Mouse (Mus musculus): ENCODE measurements at regions not wholly inside any gene's neighbourhood (a gene's known extent, or its start where the extent isn't known, plus 50 kb on each side); places are given as distances from the start of the nearest gene placed in this dataset.

DNA sequence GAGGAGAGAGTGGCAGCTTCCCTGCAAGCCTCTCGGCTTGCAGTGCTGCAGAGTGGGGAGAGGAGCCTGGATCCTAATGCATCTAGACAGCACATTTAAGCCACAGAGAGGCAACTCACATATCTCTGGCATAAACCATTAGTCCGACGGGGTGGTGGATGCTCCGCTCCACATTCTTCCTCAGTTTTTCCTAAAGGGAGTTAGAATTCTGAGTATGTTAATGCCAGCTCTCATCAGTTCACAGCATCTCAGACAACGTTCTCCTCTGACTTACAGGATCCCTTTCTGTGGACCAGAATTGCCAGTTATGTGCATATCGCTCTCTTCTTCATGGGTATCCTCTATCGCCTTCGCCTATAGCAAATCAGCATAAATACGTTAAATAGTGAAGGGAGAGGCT, 313.4 kb downstream of the Med10 start:
- H3K27me3 ChIP-seq (ENCODE audit: control insufficient read depth, insufficient read depth, low read length) = no peaks in the 10 kb centered on the region
- H3K9ac ChIP-seq (ENCODE audit: low read depth, low read length) = no peak overlapping the region
- H3K4me1 ChIP-seq (ENCODE audit: control insufficient read depth, insufficient read depth, low read length) = no peaks in the 10 kb centered on the region
- no peaks in the 10 kb centered on the region for H3K79me2 ChIP-seq (ENCODE audit: control insufficient read depth, insufficient read depth, low read length)
- no peaks in the 10 kb centered on the region for H3K36me3 ChIP-seq (ENCODE audit: control insufficient read depth, insufficient read depth, low read length)
- 86% methylated on average over 9 of the region's 9 CpGs for WGBS
- TF ChIP-seq POLR2A (IDR thresholded peaks at IDR 0.05; ENCODE audit: extremely low read depth, insufficient read depth, low read length) (no peak), CTCF (IDR thresholded peaks at IDR 0.05; ENCODE audit: low read depth, low read length) (no peak)
- no peak overlapping the region for H3K4me3 ChIP-seq (ENCODE audit: insufficient read depth, low read depth, low read length)
- no peak overlapping the region for H3K27ac ChIP-seq (replicated peaks; ENCODE audit: insufficient read depth, low read depth, low read length)
- DNase-seq (ENCODE audit: extremely low read depth, low read depth, low spot score) = no peak

- TF ChIP-seq POLR2A (IDR thresholded peaks at IDR 0.05; ENCODE audit: extremely low read depth, insufficient read depth, low read length) = no peak
- TF ChIP-seq CTCF (IDR thresholded peaks at IDR 0.05; ENCODE audit: low read depth, low read length) = no peak
- 50% methylated on average over 9 of the region's 9 CpGs for WGBS
- no peaks in the 10 kb centered on the region for H3K27me3 ChIP-seq (ENCODE audit: control insufficient read depth, insufficient read depth, low read length)
- no peak overlapping the region for H3K27ac ChIP-seq (replicated peaks; ENCODE audit: insufficient read depth, low read depth, low read length)
- H3K9ac ChIP-seq (ENCODE audit: low read depth, low read length) = no peak overlapping the region
- H3K4me1 ChIP-seq (ENCODE audit: control insufficient read depth, insufficient read depth, low read length) = no peaks in the 10 kb centered on the region
- H3K36me3 ChIP-seq (ENCODE audit: control insufficient read depth, insufficient read depth, low read length) = no peaks in the 10 kb centered on the region
- no peaks in the 10 kb centered on the region for H3K79me2 ChIP-seq (ENCODE audit: control insufficient read depth, insufficient read depth, low read length)
- H3K4me3 ChIP-seq (ENCODE audit: insufficient read depth, low read depth, low read length) = no peak overlapping the region
- no peak for DNase-seq (ENCODE audit: extremely low read depth, low read depth, low spot score)
These were observed 322.8 kb downstream of the Med10 start for GRCm38 (mm10) chr13:70124860-70125545.

GRCm38 (mm10) chr13:70127310-70127709, 325.1 kb downstream of the Med10 start:
- Histone ChIP-seq H3K79me2 (ENCODE audit: control insufficient read depth, insufficient read depth, low read length) (no peaks in the 10 kb centered on the region), H3K4me3 (ENCODE audit: insufficient read depth, low read depth, low read length) (no peak overlapping the region)
- WGBS = 71% methylated on average over 4 of the region's 4 CpGs

DNA sequence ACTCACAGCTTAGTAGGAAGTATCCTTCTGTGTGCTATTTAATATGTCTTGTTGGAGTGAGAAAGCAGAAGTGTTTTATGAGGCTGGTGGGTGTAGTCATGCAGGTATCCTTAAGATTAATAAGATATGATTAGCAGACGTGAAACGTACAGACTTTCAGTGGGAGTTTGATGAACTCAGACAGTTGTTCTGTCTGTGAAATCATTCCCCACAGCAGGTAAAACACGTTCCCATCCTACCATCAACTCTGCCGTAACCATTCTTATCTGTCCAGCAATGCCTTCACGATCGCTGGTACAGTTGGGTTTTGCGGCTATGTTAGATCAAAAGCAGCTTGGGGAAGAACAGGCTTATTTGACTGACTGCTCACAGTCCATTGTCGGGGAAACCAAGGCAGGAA, 332.3 kb downstream of the Med10 start:
- Histone ChIP-seq H3K27me3 (ENCODE audit: control insufficient read depth, insufficient read depth, low read length) (no peaks in the 10 kb centered on the region), H3K79me2 (ENCODE audit: control insufficient read depth, insufficient read depth, low read length) (no peaks in the 10 kb centered on the region), H3K4me1 (ENCODE audit: control insufficient read depth, insufficient read depth, low read length) (no peaks in the 10 kb centered on the region), H3K9ac (ENCODE audit: low read depth, low read length) (no peak overlapping the region), H3K27ac (replicated peaks; ENCODE audit: insufficient read depth, low read depth, low read length) (no peak overlapping the region), H3K4me3 (ENCODE audit: insufficient read depth, low read depth, low read length) (no peak overlapping the region), H3K36me3 (ENCODE audit: control insufficient read depth, insufficient read depth, low read length) (no peaks in the 10 kb centered on the region)
- no peak for DNase-seq (ENCODE audit: extremely low read depth, low read depth, low spot score)
- WGBS = 89% methylated on average over 8 of the region's 8 CpGs
- TF ChIP-seq POLR2A (IDR thresholded peaks at IDR 0.05; ENCODE audit: extremely low read depth, insufficient read depth, low read length) (no peak), CTCF (IDR thresholded peaks at IDR 0.05; ENCODE audit: low read depth, low read length) (no peak)

More at GRCm38 (mm10) chr13:70127310-70127709, 325.1 kb downstream of the Med10 start:
- Histone ChIP-seq H3K9ac (ENCODE audit: low read depth, low read length) (no peak overlapping the region), H3K4me1 (ENCODE audit: control insufficient read depth, insufficient read depth, low read length) (no peaks in the 10 kb centered on the region), H3K36me3 (ENCODE audit: control insufficient read depth, insufficient read depth, low read length) (no peaks in the 10 kb centered on the region), H3K27me3 (ENCODE audit: control insufficient read depth, insufficient read depth, low read length) (no peaks in the 10 kb centered on the region), H3K27ac (replicated peaks; ENCODE audit: insufficient read depth, low read depth, low read length) (no peak overlapping the region)
- no peak for DNase-seq (ENCODE audit: extremely low read depth, low read depth, low spot score)
- TF ChIP-seq POLR2A (IDR thresholded peaks at IDR 0.05; ENCODE audit: extremely low read depth, insufficient read depth, low read length) = no peak
- no peak for TF ChIP-seq CTCF (IDR thresholded peaks at IDR 0.05; ENCODE audit: low read depth, low read length)

GRCm38 (mm10) chr13:70136209-70136608, 334.0 kb downstream of the Med10 start:
- 88% methylated on average over 1 of the region's 1 CpGs for WGBS
- DNase-seq (ENCODE audit: extremely low read depth, low read depth, low spot score) = no peak
- no peaks in the 10 kb centered on the region for H3K79me2 ChIP-seq (ENCODE audit: control insufficient read depth, insufficient read depth, low read length)
- TF ChIP-seq CTCF (IDR thresholded peaks at IDR 0.05; ENCODE audit: low read depth, low read length) = no peak
- no peak for TF ChIP-seq POLR2A (IDR thresholded peaks at IDR 0.05; ENCODE audit: extremely low read depth, insufficient read depth, low read length)
- H3K4me3 ChIP-seq (ENCODE audit: insufficient read depth, low read depth, low read length) = no peak overlapping the region
- no peak overlapping the region for H3K27ac ChIP-seq (replicated peaks; ENCODE audit: insufficient read depth, low read depth, low read length)
- no peaks in the 10 kb centered on the region for H3K27me3 ChIP-seq (ENCODE audit: control insufficient read depth, insufficient read depth, low read length)
- H3K9ac ChIP-seq (ENCODE audit: low read depth, low read length) = no peak overlapping the region
- no peaks in the 10 kb centered on the region for H3K4me1 ChIP-seq (ENCODE audit: control insufficient read depth, insufficient read depth, low read length)
- H3K36me3 ChIP-seq (ENCODE audit: control insufficient read depth, insufficient read depth, low read length) = no peaks in the 10 kb centered on the region

- Histone ChIP-seq H3K27ac (replicated peaks; ENCODE audit: insufficient read depth, low read depth, low read length) (no peak overlapping the region), H3K27me3 (ENCODE audit: control insufficient read depth, insufficient read depth, low read length) (no peaks in the 10 kb centered on the region), H3K4me1 (ENCODE audit: control insufficient read depth, insufficient read depth, low read length) (no peaks in the 10 kb centered on the region), H3K36me3 (ENCODE audit: control insufficient read depth, insufficient read depth, low read length) (no peaks in the 10 kb centered on the region), H3K9ac (ENCODE audit: low read depth, low read length) (no peak overlapping the region), H3K4me3 (ENCODE audit: insufficient read depth, low read depth, low read length) (no peak overlapping the region), H3K79me2 (ENCODE audit: control insufficient read depth, insufficient read depth, low read length) (no peaks in the 10 kb centered on the region)
- no peak for TF ChIP-seq POLR2A (IDR thresholded peaks at IDR 0.05; ENCODE audit: extremely low read depth, insufficient read depth, low read length)
- DNase-seq (ENCODE audit: extremely low read depth, low read depth, low spot score) = no peak
- WGBS = 73% methylated on average over 4 of the region's 4 CpGs
These were observed 342.3 kb downstream of the Med10 start for GRCm38 (mm10) chr13:70144461-70144860.

All from liver, adult 2 months (tissue).